Mouse (Mus musculus) heart, embryonic 13.5 days (tissue): ENCODE data around the gene Vmn1r20. TPM values are rescaled to one million over a fixed set of nuclear protein-coding genes. Genes with fewer than 3 reads are reported as not detected.
"Not testable (repeated sequence)": the region's sequence is repeated elsewhere in the genome, so short reads cannot be mapped to it uniquely, and the experiment has no call there.

ENCODE experiments used
- ATAC-seq: fragments of 200-750 bp; cut with Nextera tagmentation; 2 replicates; pipeline ENCODE4 v1.8.0; 2017; ENCODE audit warnings: moderate TSS enrichment; ENCODE audit not compliant: insufficient number of reproducible peaks, low FRiP score, low TSS enrichment; ENCODE audit errors: extremely low read depth
- H3K27ac ChIP-seq: fragments of 300-500 bp; sonication (generic); replicated peaks from 2 replicates; pipeline ENCODE4 v1.5.1; 2015; ENCODE audit warnings: moderate library complexity, mild to moderate bottlenecking, inconsistent platforms
- H3K27me3 ChIP-seq: fragments of 300-500 bp; sonication (generic); replicated peaks from 2 replicates; pipeline ENCODE4 v1.6.1; 2015; ENCODE audit warnings: mild to moderate bottlenecking, inconsistent platforms
- H3K36me3 ChIP-seq: fragments of 300-500 bp; sonication (generic); 2 replicates; pipeline ENCODE4 v1.6.1; 2015; ENCODE audit warnings: mild to moderate bottlenecking, inconsistent platforms
- H3K4me1 ChIP-seq: fragments of 300-500 bp; sonication (generic); 2 replicates; pipeline ENCODE4 v1.6.1; 2015; ENCODE audit warnings: inconsistent platforms
- H3K4me2 ChIP-seq: fragments of 300-500 bp; sonication (generic); 2 replicates; pipeline ENCODE4 v1.6.1; 2015; ENCODE audit warnings: inconsistent platforms, mild to moderate bottlenecking, moderate library complexity
- H3K4me3 ChIP-seq: fragments of 300-500 bp; sonication (generic); 2 replicates; pipeline ENCODE4 v1.5.1; 2015; ENCODE audit warnings: moderate library complexity, mild to moderate bottlenecking, inconsistent platforms
- H3K9ac ChIP-seq: fragments of 300-500 bp; sonication (generic); 2 replicates; pipeline ENCODE4 v1.6.1; 2015; ENCODE audit warnings: inconsistent platforms, mild to moderate bottlenecking, moderate library complexity
- H3K9me3 ChIP-seq: fragments of 300-500 bp; sonication (generic); 2 replicates; pipeline ENCODE4 v1.6.1; 2016; ENCODE audit warnings: inconsistent platforms
- WGBS: fragments of 180-500 bp; shearing (Covaris S2); methylation state at CpG from one replicate; pipeline ENCODE4 v1.1.7; 2015; ENCODE audit warnings: mixed read lengths; 5-methylcytosine and 5-hydroxymethylcytosine counted together
- polyA plus RNA-seq: library from polyadenylated mRNA; unstranded; fragments of >200 nt; fragmentation: Nextera tagmentation; extraction: Ambion mirVana; gene quantifications from 2 replicates; pipeline ENCODE4 v1.2.1, GENCODE M21; 2015

The Vmn1r20 gene
- polyA plus RNA-seq: not detected in 2 replicates

- ATAC-seq: no peak
- Histone ChIP-seq H3K4me2 (no peak within 1 kb of the TSS), H3K27ac (no peak within 1 kb of the TSS), H3K27me3 (no peaks in the 10 kb centered on the region), H3K4me1 (no peaks in the 10 kb centered on the region), H3K9me3 (no peaks in the 10 kb centered on the region), H3K4me3 (no peak within 1 kb of the TSS), H3K9ac (no peak within 1 kb of the TSS), H3K36me3 (no peaks in the 10 kb centered on the region)
- WGBS: 47% methylated on average over 1 of the region's 1 CpGs
These were observed at the start of gene Vmn1r20 for GRCm38 (mm10) chr6:57428630-57429029. Gene Vmn1r20, plus strand, starts transcription at chr6:57428930.

GRCm38 (mm10) chr6:57395683-57396082 is 33.0 kb upstream of the Vmn1r20 start, which contains the start of gene Vmn1r18:
Gene Vmn1r18, minus strand, starts transcription at chr6:57395783.
- no peak within 1 kb of the TSS for H3K9ac ChIP-seq
- H3K27me3 ChIP-seq: no peaks in the 10 kb centered on the region
- H3K36me3 ChIP-seq: no peaks in the 10 kb centered on the region
- no peak within 1 kb of the TSS for H3K4me3 ChIP-seq
- ATAC-seq: no peak
- H3K4me1 ChIP-seq: no peaks in the 10 kb centered on the region
- H3K9me3 ChIP-seq: no peaks in the 10 kb centered on the region
- no peak within 1 kb of the TSS for H3K4me2 ChIP-seq
- H3K27ac ChIP-seq: no peak within 1 kb of the TSS

GRCm38 (mm10) chr6:57403480-57403879 is 25.2 kb upstream of the Vmn1r20 start, which contains the start of gene Vmn1r19:
Gene Vmn1r19, plus strand, starts transcription at chr6:57403780.
- ATAC-seq: not testable (repeated sequence)
- WGBS: 47% methylated on average over 3 of the region's 3 CpGs

GRCm38 (mm10) chr6:57431196-57431595 is 2.5 kb downstream of the Vmn1r20 start:
- Histone ChIP-seq H3K36me3 (no peaks in the 10 kb centered on the region), H3K27me3 (no peaks in the 10 kb centered on the region), H3K9me3 (no peaks in the 10 kb centered on the region), H3K4me1 (no peaks in the 10 kb centered on the region), H3K27ac (no peak overlapping the region), H3K9ac (no peak overlapping the region), H3K4me3 (no peak overlapping the region), H3K4me2 (no peak overlapping the region)
- no peak for ATAC-seq
- 61% methylated on average over 1 of the region's 1 CpGs for WGBS

More at GRCm38 (mm10) chr6:57403480-57403879, 25.2 kb upstream of the Vmn1r20 start, which contains the start of gene Vmn1r19:
- not testable (repeated sequence) for H3K4me3 ChIP-seq, H3K4me1 ChIP-seq, H3K9me3 ChIP-seq, H3K27ac ChIP-seq, H3K27me3 ChIP-seq, H3K4me2 ChIP-seq, H3K9ac ChIP-seq, H3K36me3 ChIP-seq

- not testable (repeated sequence) for H3K9ac ChIP-seq, H3K9me3 ChIP-seq, H3K27me3 ChIP-seq, H3K4me3 ChIP-seq, ATAC-seq, H3K36me3 ChIP-seq, H3K4me1 ChIP-seq, H3K27ac ChIP-seq, H3K4me2 ChIP-seq
- WGBS: 15% methylated on average over 3 of the region's 3 CpGs
These were observed 39.4 kb downstream of the Vmn1r20 start for GRCm38 (mm10) chr6:57468161-57468560.

Other genes starting within 250 kb of the Vmn1r20 start
- not detected in 2 replicates for gene Vmn1r13, start 225.6 kb upstream of the Vmn1r20 start, polyA plus RNA-seq
- not detected in 2 replicates for gene Vmn1r14, start 197.2 kb upstream of the Vmn1r20 start, polyA plus RNA-seq
- gene Vmn1r15, start 171.0 kb upstream of the Vmn1r20 start, polyA plus RNA-seq: 0.07 TPM in 1 of 2 replicates, not detected in the other
- not detected in 2 replicates for gene Vmn1r16, start 99.4 kb upstream of the Vmn1r20 start, polyA plus RNA-seq
- gene Vmn1r17, start 65.2 kb upstream of the Vmn1r20 start, polyA plus RNA-seq: not detected in 2 replicates
- gene Vmn1r18, start 33.1 kb upstream of the Vmn1r20 start, polyA plus RNA-seq: not detected in 2 replicates
- not detected in 2 replicates for gene Vmn1r19, start 25.1 kb upstream of the Vmn1r20 start, polyA plus RNA-seq
- gene Ppm1k, start 106.5 kb downstream of the Vmn1r20 start, polyA plus RNA-seq: 10.5 and 11.0 TPM in 2 replicates
- 4.1 and 4.2 TPM in 2 replicates for gene Herc6, start 152.1 kb downstream of the Vmn1r20 start, polyA plus RNA-seq